Mouse (Mus musculus) liver, adult 2 months (tissue): ENCODE data around the gene Vmn1r118.
"Not testable (repeated sequence)": the region's sequence is repeated elsewhere in the genome, so short reads cannot be mapped to it uniquely, and the experiment has no call there.

Experiments used
- CTCF ChIP-seq: fragments of 200-500 bp; IDR thresholded peaks from 2 replicates; pipeline ENCODE4 v1.5.1; 2011; ENCODE audit warnings: low read depth, low read length, control low read depth
- POLR2A ChIP-seq: fragments of 200-500 bp; IDR thresholded peaks from 2 replicates; pipeline ENCODE4 v1.6.1; 2011; ENCODE audit warnings: low read length, control low read depth; ENCODE audit not compliant: insufficient read depth; ENCODE audit errors: extremely low read depth

DNA sequence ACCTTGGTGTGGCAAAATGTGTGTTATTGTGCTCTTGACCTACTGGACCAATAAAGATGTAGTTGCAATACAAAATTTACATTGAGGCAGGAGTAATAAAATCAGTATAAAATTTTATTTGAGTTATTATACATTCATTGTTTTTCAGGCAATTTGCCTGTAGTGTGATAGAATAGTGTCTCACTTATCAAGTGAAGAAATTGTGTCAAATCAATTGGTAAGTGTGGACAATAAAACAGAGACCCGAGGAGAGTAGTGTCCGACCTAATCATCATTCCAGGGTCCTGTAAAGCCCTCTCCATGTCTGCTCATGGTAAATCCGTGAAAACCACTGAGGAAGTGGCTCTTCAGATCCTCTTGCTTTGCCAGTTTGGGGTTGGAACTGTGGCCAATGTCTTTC, 40.2 kb downstream of the Vmn1r118 start, which contains the start of gene Vmn1r116:
- not testable (repeated sequence) for TF ChIP-seq POLR2A, CTCF
